Mouse (Mus musculus) liver, embryonic 14.5 days (tissue): ENCODE measurements around the gene Dip2c.

Experiments
- CTCF ChIP-seq: IDR thresholded peaks from 2 replicates; pipeline ENCODE4 v1.5.1; 2016; ENCODE audit warnings: antibody characterized with exemption, low read depth, control low read depth
- EP300 ChIP-seq: IDR thresholded peaks from 2 replicates; pipeline ENCODE4 v1.6.1; 2016; ENCODE audit warnings: antibody characterized with exemption, low read depth

- no peak for TF ChIP-seq CTCF
- TF ChIP-seq EP300 = no peak
These were observed 148.1 kb downstream of the Dip2c start for GRCm38 (mm10) chr13:9424434-9424833.
